Mouse (Mus musculus) olfactory bulb, adult 2 months (tissue): ENCODE measurements around the gene Uhrf1. TPM values are rescaled to one million over a fixed set of nuclear protein-coding genes. Genes with fewer than 3 reads are reported as not detected.

Experiments used
- H3K27ac ChIP-seq: fragments of 200-500 bp; 2 replicates; pipeline ENCODE4 v1.5.1; 2012; ENCODE audit warnings: low read depth, low read length; ENCODE audit not compliant: insufficient read depth
- H3K4me1 ChIP-seq: fragments of 200-500 bp; 2 replicates; pipeline ENCODE4 v1.6.1; 2012; ENCODE audit warnings: low read length; ENCODE audit not compliant: control insufficient read depth, insufficient read depth
- H3K4me3 ChIP-seq: fragments of 200-500 bp; 2 replicates; pipeline ENCODE4 v1.5.1; 2012; ENCODE audit warnings: mild to moderate bottlenecking, low read depth, low read length, moderate library complexity; ENCODE audit not compliant: insufficient read depth
- CTCF ChIP-seq: fragments of 200-500 bp; IDR thresholded peaks from 2 replicates; pipeline ENCODE4 v1.5.1; 2012; ENCODE audit warnings: low read depth, mild to moderate bottlenecking, low read length, moderate library complexity; ENCODE audit not compliant: insufficient read depth
- POLR2A ChIP-seq: fragments of 200-500 bp; IDR thresholded peaks from 2 replicates; pipeline ENCODE4 v1.6.1; 2012; ENCODE audit warnings: mild to moderate bottlenecking, low read depth, low read length, moderate library complexity; ENCODE audit not compliant: insufficient read depth
- WGBS: fragments of 180-500 bp; shearing (Covaris S2); methylation state at CpG from one replicate; pipeline ENCODE4 v1.1.7; 2018; 5-methylcytosine and 5-hydroxymethylcytosine counted together
- polyA plus RNA-seq: library from polyadenylated mRNA; stranded (reverse); fragments of >200 nt; gene quantifications from 2 replicates; pipeline ENCODE4 v1.2.4, GENCODE M21; 2012; ENCODE audit warnings: low replicate concordance; ENCODE audit not compliant: missing spikeins, insufficient read depth, insufficient read length

The Uhrf1 gene
- polyA plus RNA-seq, 1 experiment, result not detected

- Histone ChIP-seq H3K4me3 (peak overlapping the region; percentile 90), H3K27ac (peak overlapping the region; percentile 82), H3K4me1 (peaks cover 30% of the 10 kb centered on the region)
- WGBS, result under 1% methylated on average over 67 of the region's 67 CpGs
- TF ChIP-seq CTCF (no peak), POLR2A (no peak)
These were observed 23.3 kb downstream of the Uhrf1 start for GRCm38 (mm10) chr17:56326153-56327147.

GRCm38 (mm10) chr17:56329267-56329666 lies 26.1 kb downstream of the Uhrf1 start:
- no peak overlapping the region for H3K27ac ChIP-seq
- TF ChIP-seq CTCF (no peak), POLR2A (no peak)
- H3K4me3 ChIP-seq, result no peak overlapping the region
- H3K4me1 ChIP-seq, result peaks cover 43% of the 10 kb centered on the region

- Histone ChIP-seq H3K27ac (no peak overlapping the region), H3K4me3 (no peak overlapping the region), H3K4me1 (peaks cover 47% of the 10 kb centered on the region)
- TF ChIP-seq POLR2A, result no peak
- no peak for TF ChIP-seq CTCF
- 50% methylated on average over 3 of the region's 3 CpGs for WGBS
These were observed 27.2 kb downstream of the Uhrf1 start for GRCm38 (mm10) chr17:56330345-56330744.

- TF ChIP-seq POLR2A, result no peak
- no peak for TF ChIP-seq CTCF
- no peak overlapping the region for H3K27ac ChIP-seq
- H3K4me1 ChIP-seq, result peaks cover 54% of the 10 kb centered on the region
- H3K4me3 ChIP-seq, result no peak overlapping the region
These were observed 28.1 kb downstream of the Uhrf1 start for GRCm38 (mm10) chr17:56331256-56331655.

GRCm38 (mm10) chr17:56332987-56333386 lies 29.9 kb downstream of the Uhrf1 start:
- peaks cover 53% of the 10 kb centered on the region for H3K4me1 ChIP-seq
- H3K27ac ChIP-seq, result no peak overlapping the region
- 43% methylated on average over 8 of the region's 8 CpGs for WGBS
- TF ChIP-seq POLR2A (no peak), CTCF (peak; percentile 44; the same call in 1 of the 2 replicates)
- H3K4me3 ChIP-seq, result no peak overlapping the region

GRCm38 (mm10) chr17:56337190-56337589 lies 34.1 kb downstream of the Uhrf1 start:
- WGBS, result 16% methylated on average over 4 of the region's 4 CpGs
- Histone ChIP-seq H3K4me1 (peaks cover 51% of the 10 kb centered on the region), H3K4me3 (no peak overlapping the region), H3K27ac (no peak overlapping the region)
- TF ChIP-seq CTCF (peak; percentile 61), POLR2A (no peak)

- no peak for TF ChIP-seq CTCF
- H3K4me1 ChIP-seq, result peaks cover 51% of the 10 kb centered on the region
- H3K4me3 ChIP-seq, result no peak overlapping the region
- WGBS, result 72% methylated on average over 6 of the region's 6 CpGs
- H3K27ac ChIP-seq, result no peak overlapping the region
These were observed 34.7 kb downstream of the Uhrf1 start for GRCm38 (mm10) chr17:56337791-56338190.

- Histone ChIP-seq H3K4me3 (no peak overlapping the region), H3K27ac (no peak overlapping the region), H3K4me1 (peaks cover 54% of the 10 kb centered on the region)
- TF ChIP-seq CTCF (no peak; the same call in 1 of the 2 replicates), POLR2A (no peak)
- 60% methylated on average over 4 of the region's 4 CpGs for WGBS
These were observed 35.8 kb downstream of the Uhrf1 start for GRCm38 (mm10) chr17:56338909-56339308.

GRCm38 (mm10) chr17:56340717-56341116 lies 37.6 kb downstream of the Uhrf1 start:
- no peak for TF ChIP-seq POLR2A
- TF ChIP-seq CTCF, result no peak
- Histone ChIP-seq H3K4me1 (peaks cover 48% of the 10 kb centered on the region), H3K27ac (no peak overlapping the region), H3K4me3 (no peak overlapping the region)

GRCm38 (mm10) chr17:56343466-56343865 lies 40.3 kb downstream of the Uhrf1 start:
- no peak overlapping the region for H3K27ac ChIP-seq
- H3K4me3 ChIP-seq, result no peak overlapping the region
- WGBS, result 66% methylated on average over 3 of the region's 3 CpGs
- TF ChIP-seq POLR2A (no peak), CTCF (no peak)
- peaks cover 40% of the 10 kb centered on the region for H3K4me1 ChIP-seq
